Mouse (Mus musculus): Measurements from ENCODE around the gene Crhbp.
A peak's percentile ranks its signal among the peaks of the same experiment; 100 is the strongest.

The Crhbp gene

GRCm38 (mm10) chr13:95418575-95419203 is 26.0 kb downstream of the Crhbp start:
- DNase-seq, result no peak

- no peak for DNase-seq
Observed at GRCm38 (mm10) chr13:95412257-95412656, 32.5 kb downstream of the Crhbp start.

GRCm38 (mm10) chr13:95393242-95393641 is 51.5 kb downstream of the Crhbp start:
- no peak for DNase-seq

GRCm38 (mm10) chr13:95389866-95390865 is 54.6 kb downstream of the Crhbp start:
- peak; percentile 72 to 77 for DNase-seq

GRCm38 (mm10) chr13:95388226-95388625 is 56.5 kb downstream of the Crhbp start:
- no peak for DNase-seq

GRCm38 (mm10) chr13:95382418-95382817 is 62.3 kb downstream of the Crhbp start:
- no peak for DNase-seq

All from cerebellum, postnatal 36 days (tissue).